Mouse (Mus musculus) left cerebral cortex, adult 8-10 months (tissue): ENCODE measurements around the gene Hs3st4. TPM values are rescaled to one million over a fixed set of nuclear protein-coding genes. Genes with fewer than 3 reads are reported as not detected.

ENCODE experiments used
- DNase-seq, 2 experiments: peaks; one replicate each; pipeline ENCODE4 v3.0.0; 2022; ENCODE audit warnings: low spot score in 2 of 2
- total RNA-seq, 4 experiments: library from RNA; stranded (reverse); gene quantifications; 2 replicates each; pipeline ENCODE4 v1.2.4; 2022

Gene Hs3st4
- total RNA-seq, 4 experiments from 2014 or later, result 51.2 to 61.2 (median 54.6) TPM

- DNase-seq, result no peak
Observed at GRCm38 (mm10) chr7:124341510-124341909, 358.8 kb downstream of the Hs3st4 start.

GRCm38 (mm10) chr7:124347218-124348017 is 364.7 kb downstream of the Hs3st4 start:
- DNase-seq, result no peak

GRCm38 (mm10) chr7:124354035-124354434 is 371.4 kb downstream of the Hs3st4 start:
- DNase-seq, result no peak

GRCm38 (mm10) chr7:124358068-124358467 is 375.4 kb downstream of the Hs3st4 start:
- peak in 1 of 2 experiments; percentile 20 for DNase-seq

DNA sequence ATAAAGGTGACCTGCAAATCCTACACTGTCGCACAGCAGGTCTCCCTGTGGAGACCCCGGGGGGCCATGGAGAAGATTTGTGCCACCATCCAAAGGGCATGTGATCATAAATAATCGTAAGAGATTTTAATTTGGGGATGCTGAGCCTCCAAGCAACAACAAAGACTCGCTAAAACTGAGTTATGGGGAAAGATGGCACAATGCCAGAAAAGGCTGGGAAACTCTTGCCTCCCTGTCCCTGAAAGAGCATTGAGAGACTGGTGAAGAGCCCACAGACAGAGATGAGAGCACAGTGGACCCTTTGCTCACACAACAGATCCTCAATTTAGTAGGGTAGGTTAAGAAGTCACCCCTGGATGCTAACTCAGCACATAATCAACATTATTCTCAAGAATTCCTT is 377.2 kb downstream of the Hs3st4 start:
- DNase-seq, result no peak

DNA sequence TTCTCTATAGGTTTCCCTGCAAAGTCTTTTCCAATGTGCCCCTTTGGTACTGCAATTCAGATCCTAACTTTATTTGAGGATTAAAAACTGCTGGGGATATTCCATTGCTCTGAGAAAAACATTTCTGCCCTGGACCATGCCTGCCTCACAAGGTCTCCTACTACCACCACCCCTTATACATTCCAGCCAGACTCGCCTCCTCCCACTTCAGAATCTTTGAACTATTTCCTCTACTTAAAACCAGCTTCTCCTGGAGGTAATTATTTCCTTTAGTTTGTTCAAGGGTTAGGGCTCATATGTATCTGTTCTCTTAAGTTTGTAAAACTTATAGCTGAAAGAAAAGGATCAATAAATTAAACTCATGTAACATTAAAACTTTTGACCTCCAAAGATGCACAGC is 389.6 kb downstream of the Hs3st4 start:
- DNase-seq, result no peak

DNA sequence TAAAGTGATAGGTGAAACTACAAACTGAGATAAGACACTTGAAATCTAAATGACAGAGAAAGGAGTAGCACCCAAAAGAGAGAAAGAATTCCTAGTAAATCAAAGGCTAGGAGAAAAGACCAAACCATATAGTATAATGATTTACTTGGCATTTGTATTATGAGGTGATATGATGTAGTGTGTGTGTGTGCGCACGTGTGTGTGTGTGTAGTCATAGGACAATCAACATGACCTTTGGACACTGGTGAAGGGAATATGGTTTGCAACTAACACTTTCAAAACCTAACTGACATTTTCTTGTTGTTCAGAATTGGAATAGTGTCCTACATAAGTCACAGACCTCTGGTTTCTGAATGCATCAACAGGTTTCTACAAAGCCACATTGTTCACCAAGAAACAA is 390.0 kb downstream of the Hs3st4 start:
- no peak for DNase-seq

DNA sequence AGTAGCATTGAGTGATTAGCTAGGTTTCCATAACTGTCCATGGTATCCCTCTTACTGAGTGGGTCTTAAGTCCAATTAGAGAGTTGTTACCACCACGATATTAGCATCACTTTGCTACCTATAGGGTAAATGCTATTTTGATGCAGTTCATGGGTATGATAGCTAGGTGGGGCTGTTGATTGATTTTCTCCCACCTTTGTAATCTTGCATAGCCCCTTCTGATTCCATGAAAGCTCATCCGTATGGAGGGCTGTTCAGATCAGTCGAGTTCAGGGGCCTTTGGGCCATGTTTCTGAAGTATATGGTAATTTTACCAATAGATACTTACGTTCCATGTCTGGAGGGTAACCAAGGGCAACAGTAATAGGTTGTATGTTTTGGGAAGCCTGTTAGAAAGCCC is 400.8 kb downstream of the Hs3st4 start:
- no peak for DNase-seq

DNA sequence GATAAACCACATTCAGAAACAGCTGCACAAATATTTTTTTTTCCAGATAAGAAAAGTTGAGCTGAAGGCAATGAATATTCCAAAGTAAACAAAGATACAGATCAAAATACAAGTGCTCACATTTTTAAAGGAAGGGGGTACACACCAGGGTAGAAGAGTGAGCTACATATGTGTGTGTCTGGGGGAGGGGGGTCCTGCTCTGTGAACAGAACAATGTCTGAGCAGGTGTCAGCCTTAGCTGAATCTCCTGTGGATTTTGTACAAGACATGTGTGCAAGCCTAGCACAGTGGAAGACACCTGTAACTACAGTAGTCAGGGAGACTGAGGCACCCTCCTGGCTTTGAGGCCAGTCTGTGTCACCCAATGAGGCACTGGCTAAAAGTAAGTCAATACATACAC is 416.5 kb downstream of the Hs3st4 start:
- no peak for DNase-seq

DNA sequence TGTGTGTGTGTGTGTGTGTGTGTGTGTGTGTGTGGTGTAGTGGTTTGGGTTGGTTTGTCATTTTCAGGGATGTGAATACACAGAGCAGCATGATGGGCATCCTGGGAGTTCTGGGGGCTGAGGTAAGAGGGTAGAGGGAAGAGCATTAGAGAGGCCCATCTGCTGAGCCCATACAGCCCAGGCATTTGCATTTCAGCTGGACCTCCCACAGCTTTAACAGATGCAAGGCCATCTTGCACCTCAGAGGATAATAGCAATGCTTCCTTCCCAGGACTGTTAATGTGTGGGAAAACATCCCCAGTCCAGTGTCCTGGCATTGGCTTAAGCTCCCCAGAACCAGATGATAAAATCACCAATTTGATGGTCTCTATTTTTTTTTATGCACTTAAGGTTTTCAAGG is 444.3 kb downstream of the Hs3st4 start:
- no peak for DNase-seq
